In the genomic region with DNA sequence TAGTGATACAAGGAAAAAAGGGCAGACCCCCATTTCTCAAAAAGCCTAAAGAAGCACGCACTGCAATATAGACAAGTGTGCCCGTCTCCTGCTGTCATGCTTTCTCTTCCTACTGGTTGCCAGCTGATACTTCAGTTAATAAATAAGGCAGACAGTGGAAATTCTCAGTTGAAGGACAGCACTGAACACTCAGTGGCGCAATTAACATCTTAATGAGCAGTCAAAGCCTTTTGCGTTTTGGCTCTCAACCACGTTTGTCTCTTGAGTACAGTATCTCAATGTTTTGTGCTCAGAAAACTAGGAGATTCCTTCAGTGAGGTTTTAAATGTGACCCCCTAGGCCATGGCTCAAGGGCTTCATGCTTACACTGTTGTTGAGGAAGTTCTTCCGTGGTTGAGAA, we compare ENCODE assay signal across 21 mouse cellular contexts.
DNase-seq lines count a peak whose midpoint lies in the region; ATAC-seq and TF ChIP-seq lines count a peak whose summit lies in the region.
"Had no signal": no experiment of that assay in that cellular context is flagged by ENCODE, and none has a peak within 500 bp of the region (broad histone marks: within the 10 kb centered on the region; RNA-seq: fewer than 3 reads in every experiment).

No protein-coding gene starts in this region.

- DNase-seq in forebrain, postnatal 0 days = no peak
- DNase-seq in ES-CJ7 (ENCODE audit: low read depth, low spot score) = peak; percentile 29
- peak; percentile 17 for DNase-seq in R1 (ENCODE audit: low read depth, low spot score)
- peak; percentile 59 for DNase-seq in brain, embryonic 14.5 days (ENCODE audit: low read depth)
- no peak for DNase-seq in adrenal gland, adult 8-10 months
- no peak for DNase-seq in kidney, postnatal 36 days
- DNase-seq: adrenal gland, postnatal 10 days; adrenal gland, postnatal 25 days; cerebellum, adult 11-12 months; cerebellum, adult 2 months; cerebellum, adult 9-10 months; cerebellum, postnatal 10 days; cerebellum, postnatal 25 days had no signal

- no peak overlapping the region for H3K9ac ChIP-seq in forebrain, embryonic 16.5 days (replicated peaks; ENCODE audit: low read depth, low read length)
- H3K9ac ChIP-seq in forebrain, postnatal 0 days = no peak overlapping the region
- H3K9ac ChIP-seq: embryonic facial prominence, embryonic 12.5 days; forebrain, embryonic 12.5 days; forebrain, embryonic 15.5 days had no signal

- H3K27me3 ChIP-seq in forebrain, embryonic 16.5 days (replicated peaks; ENCODE audit: control insufficient read depth, insufficient read depth, low read length) = no peaks in the 10 kb centered on the region
- no peaks in the 10 kb centered on the region for H3K27me3 ChIP-seq in forebrain, postnatal 0 days (ENCODE audit: insufficient read depth, low read length)
- H3K27me3 ChIP-seq: embryonic facial prominence, embryonic 12.5 days; forebrain, embryonic 12.5 days; forebrain, embryonic 15.5 days; Patski had no signal

- ATAC-seq in forebrain, embryonic 16.5 days = peak; percentile 20; the same call in 1 of the 2 replicates
- ATAC-seq in forebrain, postnatal 0 days = no peak
- ATAC-seq: activated CD4-positive, CD25-positive, alpha-beta regulatory T cell, adult 4 months; forebrain, embryonic 15.5 days; Patski had no signal

- no peaks in the 10 kb centered on the region for H3K9me3 ChIP-seq in forebrain, embryonic 16.5 days (ENCODE audit: control insufficient read depth, low read length)
- H3K9me3 ChIP-seq in forebrain, postnatal 0 days (ENCODE audit: low read length) = no peaks in the 10 kb centered on the region
- H3K9me3 ChIP-seq: embryonic facial prominence, embryonic 12.5 days; forebrain, embryonic 12.5 days; forebrain, embryonic 15.5 days; G1E had no signal

- no peaks in the 10 kb centered on the region for H3K36me3 ChIP-seq in forebrain, embryonic 16.5 days (ENCODE audit: control insufficient read depth, insufficient read depth)
- no peaks in the 10 kb centered on the region for H3K36me3 ChIP-seq in forebrain, postnatal 0 days (ENCODE audit: insufficient read depth)
- H3K36me3 ChIP-seq: embryonic facial prominence, embryonic 10.5 days; embryonic facial prominence, embryonic 12.5 days; forebrain, embryonic 12.5 days; forebrain, embryonic 15.5 days; G1E had no signal

- no peak for TF ChIP-seq CTCF in forebrain, postnatal 0 days (IDR thresholded peaks at IDR 0.05; ENCODE audit: low read depth)
- TF ChIP-seq CTCF in brain, embryonic 14.5 days (IDR thresholded peaks at IDR 0.05; ENCODE audit: borderline replicate concordance, extremely low read depth, insufficient read depth, insufficient read length) = no peak

- TF ChIP-seq POLR2A in brain, embryonic 14.5 days (IDR thresholded peaks at IDR 0.05; ENCODE audit: borderline replicate concordance, extremely low read depth, insufficient read depth, insufficient read length, poor library complexity, severe bottlenecking) = no peak

- WGBS in forebrain, embryonic 16.5 days = 35% methylated on average over 6 of the region's 6 CpGs
- 27% methylated on average over 6 of the region's 6 CpGs for WGBS in forebrain, postnatal 0 days

- H3K4me3 ChIP-seq in forebrain, embryonic 16.5 days (replicated peaks; ENCODE audit: low read length) = no peak overlapping the region
- no peak overlapping the region for H3K4me3 ChIP-seq in forebrain, postnatal 0 days (ENCODE audit: low read depth, low read length)
- H3K4me3 ChIP-seq: embryonic facial prominence, embryonic 10.5 days; embryonic facial prominence, embryonic 12.5 days; forebrain, embryonic 12.5 days; forebrain, embryonic 15.5 days had no signal

- no peak overlapping the region for H3K27ac ChIP-seq in forebrain, embryonic 16.5 days (ENCODE audit: low read length)
- H3K27ac ChIP-seq in forebrain, postnatal 0 days (ENCODE audit: low read depth, low read length) = no peak overlapping the region
- H3K27ac ChIP-seq: embryonic facial prominence, embryonic 10.5 days; embryonic facial prominence, embryonic 12.5 days; forebrain, embryonic 12.5 days; forebrain, embryonic 15.5 days had no signal

- no peak overlapping the region for H3K4me2 ChIP-seq in forebrain, embryonic 16.5 days (ENCODE audit: low read length)
- H3K4me2 ChIP-seq in forebrain, postnatal 0 days (ENCODE audit: low read depth) = no peak overlapping the region
- H3K4me2 ChIP-seq: embryonic facial prominence, embryonic 12.5 days; forebrain, embryonic 12.5 days; forebrain, embryonic 15.5 days had no signal

- H3K4me1 ChIP-seq in forebrain, embryonic 16.5 days (replicated peaks; ENCODE audit: control insufficient read depth, insufficient read depth, low read length) = no peaks in the 10 kb centered on the region
- no peaks in the 10 kb centered on the region for H3K4me1 ChIP-seq in forebrain, postnatal 0 days (ENCODE audit: insufficient read depth)
- H3K4me1 ChIP-seq: embryonic facial prominence, embryonic 10.5 days; embryonic facial prominence, embryonic 12.5 days; forebrain, embryonic 12.5 days; forebrain, embryonic 15.5 days had no signal

Comparison
In these comparisons a context has a peak if more than half of its experiments do, and no peak if none do; other contexts are left out.
1. DNase-seq: peak in ES-CJ7 (single experiment), R1 (single experiment) and brain, embryonic 14.5 days (single experiment); none in forebrain, postnatal 0 days (single experiment), adrenal gland, adult 8-10 months (single experiment) and kidney, postnatal 36 days (0 of 2).